Mouse (Mus musculus) right cerebral cortex, postnatal 14 days (tissue): ENCODE results near the gene Clec16a.
A peak's percentile ranks its signal among the peaks of the same experiment; 100 is the strongest.

ENCODE experiments used
- DNase-seq: peaks from one replicate; pipeline ENCODE4 v3.0.0; 2022

Clec16a gene

DNA sequence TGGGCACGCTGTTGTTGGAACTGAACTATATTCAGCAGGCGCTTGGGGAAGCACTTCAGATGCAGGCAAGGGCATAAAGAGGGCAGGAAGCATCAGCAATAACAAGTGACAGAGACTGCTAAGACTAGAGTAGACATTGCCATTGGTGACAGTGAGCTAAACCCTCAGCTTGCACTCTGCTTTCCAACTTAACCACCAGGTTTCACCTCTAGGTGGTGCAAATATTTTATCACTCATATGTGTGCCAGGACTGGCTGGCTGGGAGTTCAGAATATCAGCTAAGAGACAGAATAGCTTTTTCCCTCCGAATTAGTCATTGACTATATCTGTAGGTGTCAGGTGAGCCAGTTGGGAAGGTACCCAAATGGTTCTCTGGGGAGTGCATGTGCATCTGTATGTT, 41.4 kb downstream of the Clec16a start:
- DNase-seq, result no peak

DNA sequence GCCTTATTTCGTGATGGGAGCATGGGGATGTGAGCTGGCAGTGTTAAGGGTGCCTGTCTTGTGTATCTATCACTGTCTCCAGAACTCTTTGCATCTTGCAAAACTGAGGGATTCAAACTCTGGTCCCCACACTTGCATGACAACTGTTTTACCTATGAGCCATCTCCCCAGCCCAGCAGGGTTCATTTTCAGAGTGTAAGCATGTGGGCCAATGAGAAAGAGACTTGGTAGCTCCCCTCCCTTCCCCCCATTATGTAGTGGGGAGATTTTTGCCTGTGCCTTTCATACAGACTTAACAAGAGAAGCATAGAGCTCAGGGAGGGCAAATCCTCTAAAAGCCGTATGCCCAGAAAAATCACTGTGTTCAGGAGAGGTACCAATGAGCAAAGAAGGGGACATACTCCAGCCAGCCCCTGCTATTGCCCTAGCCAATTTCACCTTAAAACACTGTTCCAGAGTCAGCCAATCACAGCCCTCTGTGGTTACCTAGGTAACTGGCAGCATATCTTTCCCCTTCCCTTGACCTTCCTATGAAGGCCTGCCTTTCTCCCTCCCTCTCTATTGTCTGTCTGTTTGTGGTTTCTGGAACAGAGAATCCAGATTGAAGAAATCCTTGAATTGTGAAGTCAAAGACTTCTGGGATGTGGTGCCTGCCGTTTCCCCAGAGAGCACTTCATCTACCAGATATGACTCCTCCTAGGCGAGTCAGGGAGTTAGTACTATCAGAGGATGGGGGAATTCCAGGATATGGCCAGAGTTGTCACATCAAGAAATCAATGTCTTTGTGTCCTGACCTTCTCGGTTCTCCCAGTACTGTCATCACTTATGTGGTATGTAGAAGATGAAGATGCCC, 55.0 kb downstream of the Clec16a start:
- no peak for DNase-seq

DNA sequence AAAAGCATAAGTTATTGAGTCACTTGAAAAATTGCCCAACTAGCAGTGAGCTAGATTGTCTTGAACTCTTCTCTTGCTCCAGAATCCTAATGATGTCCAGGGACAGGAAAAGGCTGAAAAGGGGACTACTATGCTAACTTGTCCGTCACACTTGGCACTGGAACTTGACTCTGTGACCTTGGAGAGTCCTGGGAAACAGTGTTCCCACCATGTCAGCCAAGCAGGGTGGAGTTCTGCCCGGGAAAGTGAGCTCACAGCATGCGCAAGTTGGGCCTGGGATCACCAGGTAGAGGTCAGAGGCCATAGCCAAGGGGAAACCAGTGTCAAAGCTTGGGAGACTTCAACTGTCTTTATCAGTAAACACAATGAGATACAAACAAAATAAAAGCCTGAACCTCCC, 62.7 kb downstream of the Clec16a start:
- no peak for DNase-seq

DNA sequence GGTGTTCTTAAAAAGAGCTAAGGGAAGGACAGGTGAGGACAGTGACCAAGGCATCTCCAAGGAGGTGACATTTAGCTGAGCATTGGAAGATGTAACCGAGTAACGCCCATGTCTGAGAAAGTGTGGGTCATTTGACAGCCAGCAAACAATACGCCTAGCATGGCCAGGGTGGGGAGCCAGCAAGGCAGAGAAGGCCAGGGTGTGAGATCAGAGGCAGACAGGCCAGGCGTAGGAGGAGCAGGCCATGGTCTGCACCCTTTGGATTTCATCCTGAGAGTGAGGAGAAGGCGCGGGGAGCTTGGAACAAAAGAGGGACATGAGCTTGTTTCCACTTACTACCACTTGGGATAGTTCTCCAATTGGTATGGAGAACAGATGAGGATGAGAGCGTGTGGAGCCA, 64.8 kb downstream of the Clec16a start:
- no peak for DNase-seq

DNA sequence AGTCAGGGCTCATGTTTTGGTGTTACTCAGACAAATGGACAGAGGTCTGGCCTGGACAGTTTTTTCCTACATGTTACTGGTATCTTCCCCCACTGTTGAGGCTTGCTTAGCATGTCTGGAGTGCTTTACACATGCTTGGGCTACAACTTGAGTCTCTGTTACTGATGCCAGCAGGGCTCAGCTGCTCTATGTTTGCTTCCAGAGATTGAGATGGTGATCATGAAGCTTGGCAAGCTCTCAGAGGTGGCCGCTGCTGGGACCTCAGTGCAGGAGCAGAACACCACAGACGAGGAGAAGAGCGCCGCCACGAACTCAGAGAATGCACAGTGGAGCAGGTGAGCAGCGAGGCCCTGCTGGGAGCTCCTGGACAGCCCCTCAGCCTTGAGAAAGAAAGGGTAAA, 65.7 kb downstream of the Clec16a start:
- DNase-seq, result no peak

DNA sequence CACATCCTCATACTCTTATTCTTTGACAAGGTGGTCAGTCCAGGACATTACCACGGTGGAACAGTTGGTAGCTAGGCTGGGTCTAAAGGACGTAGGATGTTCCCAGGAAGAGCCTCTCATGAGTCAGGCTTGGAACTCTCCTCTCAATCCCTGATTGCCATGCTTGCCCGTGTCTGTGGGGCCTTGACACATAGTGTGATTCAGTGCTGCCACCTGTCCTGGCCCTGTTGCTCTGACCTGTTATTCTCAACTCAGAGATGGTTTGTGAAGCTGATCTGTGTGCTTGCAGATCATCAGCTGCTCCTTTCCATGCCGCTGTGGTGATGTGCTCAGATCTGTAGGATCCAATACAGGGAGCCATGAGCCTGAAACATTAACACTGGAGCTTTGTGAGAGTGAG, 66.2 kb downstream of the Clec16a start:
- DNase-seq, result no peak

DNA sequence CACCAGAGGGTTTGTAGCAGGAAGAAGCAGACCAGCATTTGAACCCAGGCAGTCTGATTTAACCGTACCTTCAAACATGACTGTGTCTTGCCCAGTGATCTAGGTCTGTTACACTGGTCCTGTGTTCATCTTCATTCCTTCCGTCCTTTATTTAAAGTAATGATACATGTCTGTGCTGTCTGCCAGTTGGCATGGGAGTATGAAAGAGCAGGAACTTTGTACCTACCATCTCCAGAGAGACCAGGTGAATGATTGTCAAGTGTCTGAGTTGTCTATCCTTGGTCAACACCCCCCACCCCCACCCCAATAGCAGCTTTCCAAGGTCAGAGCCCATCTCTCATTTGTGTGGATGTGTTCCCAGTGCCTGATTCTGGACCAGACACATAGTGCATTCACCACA, 68.9 kb downstream of the Clec16a start:
- no peak for DNase-seq

DNA sequence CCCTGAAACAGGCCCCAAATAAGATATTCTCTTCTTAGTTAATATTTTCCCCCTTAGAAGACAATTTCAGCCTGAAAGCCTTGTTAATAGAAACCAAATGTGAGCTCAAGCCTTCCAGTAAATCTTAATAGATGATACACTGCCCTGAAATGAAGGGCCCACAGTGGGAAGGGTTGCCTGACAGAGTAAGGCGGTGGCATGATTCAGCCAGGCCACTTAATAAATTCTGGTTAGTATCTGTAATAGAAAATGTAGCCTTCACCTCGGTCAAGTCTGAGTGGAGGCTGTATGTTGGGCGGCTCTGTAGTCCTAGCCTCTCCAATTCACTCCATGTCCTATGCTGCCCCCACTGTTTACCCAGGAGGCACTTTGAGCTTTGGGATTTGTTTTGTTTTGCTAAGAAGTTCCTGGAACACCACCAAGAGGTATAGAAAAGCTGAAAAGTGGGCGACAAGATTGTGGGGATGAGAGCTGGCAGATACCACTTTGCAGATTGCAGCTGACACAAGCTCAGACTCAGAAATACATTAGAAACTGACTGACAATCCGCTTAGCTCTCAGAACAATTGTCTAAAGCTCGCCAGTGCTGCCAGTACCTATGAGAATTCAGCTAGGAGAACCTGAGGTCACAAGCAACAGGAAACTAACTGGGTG, 75.9 kb downstream of the Clec16a start:
- DNase-seq, result no peak

DNA sequence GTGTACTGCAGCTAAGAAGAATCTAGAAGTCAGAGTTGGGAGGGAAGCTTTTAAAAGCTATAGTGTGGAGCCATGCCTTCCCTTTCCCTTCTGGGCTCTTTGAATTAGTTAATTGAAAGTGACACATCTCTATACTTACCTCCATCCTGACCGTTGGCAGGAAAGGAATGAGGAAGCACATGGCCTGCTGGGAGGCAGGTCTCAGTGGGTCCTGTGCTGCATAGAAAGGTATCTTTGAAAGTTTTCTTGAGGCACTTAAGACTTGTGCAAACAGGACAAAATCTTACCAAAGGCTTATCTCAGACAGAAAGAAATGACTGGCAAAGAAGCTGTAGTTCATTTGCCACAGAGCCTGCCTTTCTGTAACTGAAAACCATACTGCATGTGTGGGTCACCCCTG, 76.6 kb downstream of the Clec16a start:
- no peak for DNase-seq

DNA sequence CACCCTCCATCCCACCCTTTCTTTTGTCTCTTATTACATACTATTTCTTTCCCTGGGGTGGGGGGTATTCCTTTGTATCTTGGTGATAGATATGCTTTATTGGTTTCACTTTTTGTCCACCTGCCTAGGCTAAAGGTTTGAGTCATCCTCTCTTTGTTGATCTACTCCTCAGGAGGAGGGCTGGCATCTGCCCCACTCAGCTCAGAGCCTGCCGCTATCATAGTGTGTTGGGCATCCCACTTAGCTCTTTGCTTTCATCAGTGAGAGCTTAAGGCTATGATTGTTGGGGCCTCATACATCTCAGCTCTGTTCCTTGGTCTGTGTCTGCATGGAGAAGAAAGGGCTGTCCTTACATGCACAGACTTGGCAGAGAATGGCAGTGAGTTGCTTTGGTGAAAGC, 81.0 kb downstream of the Clec16a start:
- no peak for DNase-seq

DNA sequence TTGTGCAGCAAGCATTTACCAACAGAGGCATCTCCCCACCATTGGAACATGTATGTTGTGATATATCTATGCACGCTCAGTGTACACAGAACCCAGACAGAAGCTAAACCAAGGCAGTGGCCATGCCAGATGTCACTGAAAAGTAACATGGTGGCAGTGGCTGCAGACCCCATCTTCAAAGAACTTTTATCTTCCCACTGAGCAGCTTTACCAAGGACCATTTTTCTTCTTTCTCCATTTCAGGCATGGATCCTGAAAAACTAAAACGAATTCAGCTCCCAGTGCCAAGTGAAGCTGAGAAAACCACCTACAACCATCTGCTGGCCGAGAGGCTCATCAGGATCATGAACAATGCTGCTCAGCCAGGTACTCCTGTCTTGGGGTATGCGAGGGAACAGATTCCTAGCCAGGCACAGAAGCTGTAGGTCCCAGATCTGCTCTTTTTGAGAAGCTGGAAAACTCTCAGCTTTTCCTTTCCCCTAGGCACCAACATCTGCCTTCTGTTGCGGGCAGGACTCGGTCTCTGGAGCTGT, 82.1 kb downstream of the Clec16a start:
- DNase-seq, result no peak

DNA sequence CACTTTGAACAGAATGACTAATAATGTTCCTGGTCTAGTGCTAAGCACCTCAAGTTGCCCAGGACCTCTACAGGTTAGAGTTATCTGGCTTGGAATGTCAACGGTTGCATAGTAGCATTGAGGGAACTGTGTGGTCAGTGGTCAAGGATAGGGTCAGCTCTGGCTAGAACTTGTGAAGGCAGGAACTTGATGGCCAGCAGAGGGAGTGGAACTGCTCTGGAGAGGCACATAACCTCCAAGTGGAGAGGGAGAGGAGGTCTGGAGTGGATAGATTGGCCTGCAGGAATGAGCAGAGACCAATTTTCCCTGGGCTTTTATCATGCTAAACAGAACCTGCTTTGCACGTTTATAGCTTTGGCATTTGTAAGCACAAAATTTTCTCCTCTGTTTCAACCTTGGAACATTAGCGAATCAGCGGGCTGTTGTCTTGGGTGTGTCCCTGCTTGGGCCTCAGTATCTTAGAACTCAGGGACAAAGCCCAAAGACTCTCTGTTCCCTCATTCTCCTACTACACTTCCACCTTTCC, 83.0 kb downstream of the Clec16a start:
- DNase-seq, result no peak

DNA sequence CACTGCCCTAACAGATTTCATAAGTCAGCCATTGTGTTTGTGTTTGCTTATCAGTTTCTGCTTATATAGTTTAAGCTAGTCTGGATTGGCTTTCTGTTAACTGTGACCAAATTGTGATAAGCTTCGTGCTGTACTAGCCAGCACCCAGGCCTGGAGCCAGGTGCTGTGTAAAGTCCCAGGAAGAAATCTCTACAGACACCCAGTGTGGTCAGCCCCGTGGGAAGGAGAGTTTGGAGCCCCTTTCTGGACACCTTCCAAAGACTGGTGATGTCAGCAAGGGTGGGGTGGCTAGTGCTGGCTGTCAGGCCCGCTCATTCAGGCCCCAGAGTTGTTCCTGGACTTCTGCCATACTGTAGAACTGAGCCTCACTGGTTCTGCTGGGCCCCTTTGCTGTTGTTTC, 83.8 kb downstream of the Clec16a start:
- no peak for DNase-seq

DNA sequence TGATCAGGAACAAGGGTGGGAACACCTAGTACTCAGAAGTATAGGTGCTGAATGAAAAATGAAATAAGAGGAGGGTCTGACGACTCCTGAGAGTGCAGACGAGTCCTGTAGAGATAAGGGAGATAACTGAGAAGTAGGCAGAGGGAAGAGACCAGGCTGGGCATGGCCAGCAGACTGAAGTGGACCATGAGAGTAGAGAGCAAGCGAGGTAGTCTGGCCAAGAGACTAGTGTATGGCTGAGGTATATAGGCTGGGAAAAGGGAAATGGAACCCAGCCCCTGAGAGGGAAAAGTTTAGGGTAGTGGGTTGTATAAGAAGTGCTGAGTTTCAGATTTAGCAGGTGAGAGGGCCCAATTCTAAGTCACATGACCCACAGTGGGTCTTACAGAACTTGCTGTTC, 84.2 kb downstream of the Clec16a start:
- no peak for DNase-seq

DNA sequence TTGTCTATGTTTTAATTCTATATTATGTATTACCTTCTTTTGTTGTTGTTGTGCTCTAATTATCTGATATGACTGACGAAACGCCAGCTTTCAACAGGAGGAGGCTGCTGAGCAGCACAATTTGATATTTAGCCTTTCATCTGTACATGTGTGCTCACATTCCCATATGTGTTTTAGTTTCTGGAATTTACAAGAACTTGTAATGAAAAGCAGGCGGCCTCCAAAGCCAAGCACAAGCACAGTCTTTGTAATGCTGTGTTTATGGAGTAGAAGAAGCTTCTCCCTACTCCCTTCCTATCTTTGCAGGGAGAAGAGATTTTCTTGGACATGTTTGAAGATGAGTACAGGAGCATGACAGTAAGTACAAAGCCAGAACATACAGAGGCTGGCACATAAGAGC, 89.8 kb downstream of the Clec16a start:
- DNase-seq, result no peak

DNA sequence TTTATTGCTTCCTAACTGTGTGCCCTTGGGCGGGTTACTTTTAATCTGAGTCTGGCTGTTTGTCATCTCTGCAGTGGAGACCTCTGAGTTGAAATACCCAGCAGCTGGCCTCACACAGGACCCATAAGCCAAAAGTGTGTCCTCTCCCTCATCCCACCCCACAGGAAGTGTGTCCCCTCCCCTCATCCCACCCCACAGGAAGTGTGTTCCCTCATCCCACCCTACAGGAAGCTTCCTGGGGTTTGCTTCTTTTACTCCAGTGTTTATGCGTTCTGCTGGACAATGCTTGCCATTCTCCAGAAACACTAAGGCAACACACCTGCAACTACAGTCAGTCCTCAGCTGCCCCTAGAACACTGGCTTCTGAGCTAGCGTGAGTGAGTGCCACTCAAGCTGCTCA, 92.8 kb downstream of the Clec16a start:
- DNase-seq, result no peak

DNA sequence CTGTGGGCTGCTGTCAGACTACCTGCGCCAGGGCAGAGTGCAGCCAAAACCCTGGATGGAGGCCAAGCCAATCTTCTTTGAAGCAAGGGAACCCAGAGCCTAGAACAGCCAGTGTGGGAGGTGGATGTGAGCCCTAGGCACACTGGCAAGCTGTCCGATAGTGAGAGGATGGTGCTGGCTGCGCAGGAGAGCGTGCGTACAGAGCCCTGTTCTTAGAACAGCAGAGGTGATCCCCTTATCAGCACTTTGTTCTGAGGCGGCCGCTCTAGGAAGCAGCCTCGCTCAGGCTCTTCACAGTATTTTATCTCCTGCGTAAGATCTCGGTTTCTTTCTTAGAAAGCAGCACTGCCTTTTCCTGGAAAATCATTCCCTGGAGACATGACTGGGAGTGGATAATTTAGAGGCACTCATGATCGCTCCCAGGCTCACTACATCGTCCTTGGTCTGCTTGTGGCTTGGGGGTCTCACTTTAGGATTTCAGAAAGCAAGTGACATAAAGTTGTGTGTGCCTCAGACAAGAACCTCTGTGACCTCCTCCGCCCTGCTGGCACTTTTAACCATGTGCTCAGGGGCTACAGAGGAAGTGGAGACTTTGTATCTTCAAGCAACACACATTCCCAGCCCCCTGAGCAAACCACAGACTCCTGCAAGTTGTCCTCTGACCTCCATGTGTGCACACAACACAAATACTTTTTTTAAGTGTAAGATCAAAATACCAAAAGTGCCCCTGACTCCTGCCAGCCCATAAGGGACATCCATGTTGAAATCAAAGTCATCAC, 94.2 kb downstream of the Clec16a start:
- DNase-seq, result no peak

DNA sequence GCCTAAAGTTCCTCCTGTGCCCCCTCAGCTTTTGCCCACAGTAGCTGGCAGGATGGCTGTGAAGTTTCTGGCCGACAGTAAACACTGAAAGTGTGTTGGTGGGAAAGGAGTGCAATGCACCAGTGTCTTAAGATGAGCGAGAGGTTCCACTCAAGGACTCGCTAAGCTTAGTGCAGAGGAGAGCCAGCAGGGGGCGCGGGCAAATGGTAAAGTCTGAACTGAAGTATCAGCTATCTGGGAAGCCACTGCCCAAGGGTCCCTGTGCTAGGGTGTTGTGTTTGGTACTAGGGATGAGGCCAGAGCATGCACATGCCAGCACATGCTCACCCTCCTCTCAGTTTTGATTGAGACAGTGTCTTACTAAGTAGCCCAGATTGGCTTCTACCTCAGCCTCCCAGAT, 94.9 kb downstream of the Clec16a start:
- peak; percentile 88 for DNase-seq

DNA sequence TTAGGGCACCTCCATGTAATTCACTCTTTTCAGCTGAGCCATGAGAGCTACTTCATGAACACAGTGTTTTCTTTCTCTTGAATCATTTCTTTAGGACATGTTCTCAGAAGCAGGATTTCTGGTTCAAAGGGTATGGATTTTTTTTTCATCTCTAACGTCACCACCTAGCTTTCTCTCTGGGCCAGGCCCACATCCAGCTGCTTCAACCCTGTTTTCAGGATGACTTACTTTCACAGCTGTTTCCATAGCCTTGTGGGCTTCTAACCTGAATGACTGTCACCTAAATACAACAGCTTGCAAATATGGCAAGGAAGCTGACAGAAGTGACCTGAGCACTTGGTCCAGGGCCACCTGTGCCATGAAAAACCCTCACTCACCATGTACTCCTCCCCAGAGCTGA, 96.0 kb downstream of the Clec16a start:
- no peak for DNase-seq

DNA sequence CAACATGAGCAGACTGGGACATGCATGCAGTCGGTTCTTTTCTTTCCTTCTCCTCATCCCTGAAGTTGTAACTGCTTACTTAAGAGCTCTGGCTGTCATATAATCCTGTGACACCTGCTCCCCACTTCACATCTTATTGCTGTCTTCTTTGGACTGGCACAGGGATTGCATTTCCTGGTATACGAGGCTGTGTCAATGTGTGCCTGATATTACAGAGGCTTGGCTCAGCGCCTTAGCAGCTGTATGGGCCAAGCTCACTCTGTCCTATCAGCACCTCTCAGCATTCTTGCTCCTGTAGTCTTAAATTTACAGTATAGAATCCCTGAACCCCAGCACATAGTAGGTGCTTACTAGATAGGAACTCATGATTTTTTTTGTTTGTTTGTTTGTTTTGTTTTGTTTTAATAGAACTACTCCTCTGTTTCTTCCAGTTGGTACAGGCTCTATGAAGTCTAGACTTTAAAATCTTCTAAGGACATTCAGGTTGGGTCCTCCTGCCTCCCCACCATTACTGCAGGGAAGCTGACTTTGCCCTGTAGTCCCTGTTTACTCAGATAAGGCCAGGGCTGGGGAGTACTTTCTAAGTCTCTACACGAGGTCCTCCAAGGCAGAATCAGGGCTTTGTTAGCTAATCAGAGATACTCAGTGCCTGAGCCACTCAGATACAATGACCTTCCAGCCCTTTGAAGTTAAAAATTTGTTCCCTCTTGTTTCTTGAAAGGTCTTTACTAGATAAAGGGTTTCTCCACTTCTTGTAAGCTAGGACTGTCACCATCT, 97.9 kb downstream of the Clec16a start:
- DNase-seq, result no peak

DNA sequence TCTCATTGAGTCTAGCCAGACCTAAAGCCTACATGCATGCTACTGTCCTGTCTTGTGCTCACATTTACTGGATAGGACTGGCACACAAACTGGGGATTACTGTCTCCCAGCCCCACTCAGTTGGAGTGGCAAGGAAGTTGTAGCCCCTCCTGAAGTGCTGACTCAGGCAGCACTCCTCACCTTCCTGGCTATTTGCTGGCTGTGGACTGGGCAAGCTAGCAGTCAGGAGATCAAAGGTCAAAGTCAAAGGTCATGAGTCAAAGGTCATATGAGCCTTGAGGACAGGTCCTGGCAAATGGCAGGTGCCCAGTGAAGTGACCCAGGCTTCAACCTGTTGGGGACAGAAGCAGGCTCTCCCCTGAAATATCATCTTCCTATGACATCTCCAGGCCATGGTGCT, 99.1 kb downstream of the Clec16a start:
- DNase-seq, result no peak

DNA sequence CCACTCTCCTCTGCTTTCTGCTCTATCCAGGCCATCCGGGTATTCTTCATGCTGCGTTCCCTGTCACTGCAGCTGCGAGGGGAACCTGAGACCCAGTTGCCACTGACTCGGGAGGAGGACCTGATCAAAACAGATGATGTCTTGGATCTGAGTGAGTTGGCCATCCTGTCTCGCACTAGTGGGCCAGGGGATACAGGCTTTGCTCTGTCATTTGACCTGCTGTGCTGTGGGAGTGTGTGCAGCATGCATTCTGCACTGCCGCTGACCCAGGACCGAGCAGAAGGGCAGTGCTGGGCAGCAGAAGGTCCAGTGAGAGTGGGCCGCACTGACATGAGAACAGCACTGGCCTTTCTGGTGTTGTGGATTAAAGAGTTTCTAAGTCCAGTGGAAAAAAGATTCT, 99.6 kb downstream of the Clec16a start:
- no peak for DNase-seq

DNA sequence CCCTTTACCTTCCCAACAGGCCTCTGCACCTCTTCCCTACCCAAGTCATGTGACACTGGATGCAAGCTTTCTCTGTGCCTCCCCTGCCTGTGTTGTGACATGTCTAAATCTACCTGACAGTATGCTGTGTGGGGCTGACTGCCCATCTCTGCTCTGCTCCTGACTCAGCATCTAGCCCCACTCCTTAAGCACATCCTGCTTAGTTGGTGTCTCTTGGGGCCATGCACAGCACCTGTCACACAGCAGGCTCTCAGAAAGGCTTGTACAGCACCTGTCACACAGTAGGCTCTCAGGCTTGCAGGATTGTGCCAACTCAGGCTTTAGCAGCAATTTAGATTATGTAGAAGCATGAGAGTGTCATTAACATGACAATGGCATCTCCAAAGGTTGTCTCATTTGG, 106.7 kb downstream of the Clec16a start:
- DNase-seq, result no peak
